Mouse (Mus musculus): ENCODE measurements at regions not wholly inside any gene's neighbourhood (a gene's known extent, or its start where the extent isn't known, plus 50 kb on each side); places are given as distances from the start of the nearest gene placed in this dataset.

DNA sequence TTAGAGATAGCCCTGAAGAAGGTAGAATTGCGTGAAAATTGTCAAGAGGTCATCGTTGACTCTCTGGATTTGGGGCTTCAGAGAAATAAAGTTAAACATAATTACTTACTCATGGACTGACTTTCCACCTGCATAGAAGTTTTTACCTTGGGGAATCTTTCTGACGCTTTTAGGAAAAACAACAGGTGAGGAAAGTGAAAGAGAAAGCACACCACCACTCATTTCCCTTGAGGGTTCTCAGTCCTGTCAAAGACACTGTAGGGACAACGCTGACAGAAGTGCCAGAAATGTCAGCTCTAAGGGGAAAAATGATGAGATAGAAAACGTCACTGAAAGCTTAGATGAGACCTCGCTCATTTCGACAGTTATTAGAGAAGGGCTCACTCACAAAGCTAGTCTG, 265.2 kb upstream of the Ubash3b start:
- no peak for TF ChIP-seq POLR2A (IDR thresholded peaks at IDR 0.05; ENCODE audit: low read depth, low read length)
- no peak for TF ChIP-seq CTCF (IDR thresholded peaks at IDR 0.05; ENCODE audit: extremely low read depth, insufficient read length, insufficient replicate concordance, low read depth, low read length)
